Mouse (Mus musculus) hindbrain, embryonic 13.5 days (tissue): ENCODE measurements around the gene Minpp1. TPM values are rescaled to one million over a fixed set of nuclear protein-coding genes. Genes with fewer than 3 reads are reported as not detected.
"Not testable (repeated sequence)": the region's sequence is repeated elsewhere in the genome, so short reads cannot be mapped to it uniquely, and the experiment has no call there.

Experiments
- ATAC-seq: fragments of 200-750 bp; cut with Nextera tagmentation; 2 replicates; pipeline ENCODE4 v1.8.0; 2017; ENCODE audit warnings: moderate TSS enrichment; ENCODE audit not compliant: low FRiP score
- H3K27ac ChIP-seq: fragments of 300-500 bp; sonication (generic); 2 replicates; pipeline ENCODE4 v1.5.1; 2015; ENCODE audit warnings: inconsistent platforms, mild to moderate bottlenecking, moderate library complexity
- H3K27me3 ChIP-seq: fragments of 300-500 bp; sonication (generic); 2 replicates; pipeline ENCODE4 v1.6.1; 2015; ENCODE audit warnings: mild to moderate bottlenecking, inconsistent platforms
- H3K36me3 ChIP-seq: fragments of 300-500 bp; sonication (generic); 2 replicates; pipeline ENCODE4 v1.6.1; 2015; ENCODE audit warnings: mild to moderate bottlenecking, inconsistent platforms
- H3K4me1 ChIP-seq: fragments of 300-500 bp; sonication (generic); replicated peaks from 2 replicates; pipeline ENCODE4 v1.6.1; 2015; ENCODE audit warnings: inconsistent platforms
- H3K4me2 ChIP-seq: fragments of 300-500 bp; sonication (generic); 2 replicates; pipeline ENCODE4 v1.6.1; 2015; ENCODE audit warnings: inconsistent platforms, mild to moderate bottlenecking, moderate library complexity
- H3K4me3 ChIP-seq: fragments of 300-500 bp; sonication (generic); 2 replicates; pipeline ENCODE4 v1.5.1; 2015; ENCODE audit warnings: mild to moderate bottlenecking, inconsistent platforms
- H3K9ac ChIP-seq: fragments of 300-500 bp; sonication (generic); 2 replicates; pipeline ENCODE4 v1.6.1; 2015; ENCODE audit warnings: mild to moderate bottlenecking, inconsistent platforms
- H3K9me3 ChIP-seq: fragments of 300-500 bp; sonication (generic); 2 replicates; pipeline ENCODE4 v1.6.1; 2016; ENCODE audit warnings: inconsistent platforms
- WGBS: fragments of 180-500 bp; shearing (Covaris S2); methylation state at CpG from one replicate; pipeline ENCODE4 v1.1.7; 2015; 5-methylcytosine and 5-hydroxymethylcytosine counted together
- polyA plus RNA-seq: library from polyadenylated mRNA; unstranded; fragments of >200 nt; fragmentation: Nextera tagmentation; extraction: Ambion mirVana; gene quantifications from 2 replicates; pipeline ENCODE4 v1.2.1, GENCODE M21; 2015

Minpp1 gene
- polyA plus RNA-seq, 1 experiment from 2014 or later: 53.0 TPM

GRCm38 (mm10) chr19:32476016-32476711 lies 9.4 kb upstream of the Minpp1 start:
- 88% methylated on average over 12 of the region's 12 CpGs for whole genome bisulfite sequencing
- H3K27me3 ChIP-seq: no peaks in the 10 kb centered on the region
- no peaks in the 10 kb centered on the region for H3K36me3 ChIP-seq

GRCm38 (mm10) chr19:32476712-32477052 lies 8.9 kb upstream of the Minpp1 start:
- Histone ChIP-seq H3K27ac (no peak overlapping the region), H3K36me3 (no peaks in the 10 kb centered on the region), H3K27me3 (no peaks in the 10 kb centered on the region), H3K4me3 (no peak overlapping the region), H3K4me2 (no peak overlapping the region), H3K9ac (no peak overlapping the region), H3K4me1 (no peaks in the 10 kb centered on the region), H3K9me3 (peaks cover 5% of the 10 kb centered on the region; the same call in 1 of the 2 replicates)
- WGBS: 82% methylated on average over 4 of the region's 4 CpGs
- no peak for ATAC-seq

More at GRCm38 (mm10) chr19:32476016-32476711, 9.4 kb upstream of the Minpp1 start:
- Histone ChIP-seq H3K9ac (no peak overlapping the region), H3K27ac (no peak overlapping the region), H3K4me3 (no peak overlapping the region), H3K4me2 (no peak overlapping the region), H3K9me3 (peaks cover 5% of the 10 kb centered on the region; the same call in 1 of the 2 replicates), H3K4me1 (no peaks in the 10 kb centered on the region)
- ATAC-seq: no peak

DNA sequence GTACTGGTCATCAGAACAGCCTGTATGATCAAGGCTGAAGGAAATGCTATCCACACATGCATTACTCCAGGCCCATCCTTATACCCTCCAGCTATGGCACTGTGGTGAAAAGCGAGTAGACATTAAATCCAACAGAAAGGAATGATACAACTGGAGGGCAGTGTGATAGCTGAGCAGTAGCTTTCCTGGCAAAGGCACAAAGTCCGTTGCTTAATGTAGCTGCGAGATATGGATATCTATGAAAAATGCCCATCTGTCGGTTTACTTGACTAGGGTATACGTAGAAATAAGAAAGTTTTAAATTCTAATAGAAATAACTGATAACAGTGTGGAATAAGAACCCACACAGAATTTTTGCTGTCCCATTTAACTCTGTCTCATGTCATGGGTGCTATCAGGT lies 5.3 kb upstream of the Minpp1 start:
- no peak for ATAC-seq
- WGBS: 86% methylated on average over 5 of the region's 5 CpGs
- H3K4me3 ChIP-seq: no peak overlapping the region
- H3K9ac ChIP-seq: no peak overlapping the region
- no peaks in the 10 kb centered on the region for H3K9me3 ChIP-seq
- peaks cover 6% of the 10 kb centered on the region for H3K4me1 ChIP-seq
- no peak overlapping the region for H3K27ac ChIP-seq
- H3K36me3 ChIP-seq: no peaks in the 10 kb centered on the region
- no peak overlapping the region for H3K4me2 ChIP-seq
- no peaks in the 10 kb centered on the region for H3K27me3 ChIP-seq

GRCm38 (mm10) chr19:32480791-32481442 lies 4.7 kb upstream of the Minpp1 start:
- Histone ChIP-seq H3K4me2 (no peak overlapping the region), H3K36me3 (no peaks in the 10 kb centered on the region), H3K27ac (no peak overlapping the region), H3K9ac (no peak overlapping the region), H3K4me1 (peaks cover 6% of the 10 kb centered on the region), H3K4me3 (no peak overlapping the region), H3K9me3 (no peaks in the 10 kb centered on the region), H3K27me3 (no peaks in the 10 kb centered on the region)
- WGBS: 90% methylated on average over 8 of the region's 8 CpGs
- no peak for ATAC-seq

- Histone ChIP-seq H3K27me3 (no peaks in the 10 kb centered on the region), H3K36me3 (no peaks in the 10 kb centered on the region), H3K9ac (no peak overlapping the region), H3K4me2 (no peak overlapping the region), H3K4me3 (no peak overlapping the region), H3K4me1 (peaks cover 7% of the 10 kb centered on the region), H3K9me3 (no peaks in the 10 kb centered on the region), H3K27ac (no peak overlapping the region)
- 83% methylated on average over 4 of the region's 4 CpGs for WGBS
- ATAC-seq: no peak
Observed at GRCm38 (mm10) chr19:32481511-32481910, 4.1 kb upstream of the Minpp1 start.

GRCm38 (mm10) chr19:32484941-32485660 lies 468 bp upstream of the Minpp1 start:
- Histone ChIP-seq H3K9me3 (no peaks in the 10 kb centered on the region), H3K9ac (peak overlapping the region; percentile 85), H3K4me1 (peaks cover 30% of the 10 kb centered on the region), H3K4me3 (peak overlapping the region; percentile 76), H3K36me3 (no peaks in the 10 kb centered on the region), H3K27ac (peak overlapping the region; percentile 91), H3K4me2 (peak overlapping the region; percentile 75), H3K27me3 (no peaks in the 10 kb centered on the region)
- WGBS: 19% methylated on average over 13 of the region's 13 CpGs
- ATAC-seq: peak; percentile 12; the same call in 1 of the 2 replicates

DNA sequence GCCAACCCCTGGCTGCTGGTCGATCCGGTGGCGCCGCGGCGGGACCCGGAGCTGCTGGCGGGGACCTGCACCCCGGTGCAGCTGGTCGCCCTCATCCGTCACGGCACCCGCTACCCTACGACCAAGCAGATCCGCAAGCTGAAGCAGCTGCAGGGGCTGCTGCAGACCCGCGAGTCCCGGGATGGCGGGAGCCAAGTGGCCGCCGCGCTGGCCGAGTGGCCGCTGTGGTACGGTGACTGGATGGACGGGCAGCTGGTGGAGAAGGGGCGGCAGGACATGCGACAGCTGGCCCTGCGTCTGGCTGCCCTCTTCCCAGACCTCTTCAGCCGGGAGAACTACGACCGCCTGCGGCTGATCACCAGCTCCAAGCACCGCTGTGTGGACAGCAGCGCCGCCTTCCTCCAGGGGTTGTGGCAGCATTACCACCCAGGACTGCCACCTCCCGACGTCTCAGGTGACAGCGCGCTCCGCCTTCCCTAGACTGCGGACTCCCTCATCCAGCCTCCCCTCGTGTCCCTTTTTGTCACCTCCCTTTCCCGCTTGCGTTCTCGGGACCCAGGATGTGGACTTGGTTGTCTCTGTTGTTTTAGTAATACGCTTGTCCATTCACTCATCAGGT lies 646 bp downstream of the Minpp1 start:
- ATAC-seq: peak; percentile 85
- under 1% methylated on average over 40 of the region's 47 CpGs for WGBS

DNA sequence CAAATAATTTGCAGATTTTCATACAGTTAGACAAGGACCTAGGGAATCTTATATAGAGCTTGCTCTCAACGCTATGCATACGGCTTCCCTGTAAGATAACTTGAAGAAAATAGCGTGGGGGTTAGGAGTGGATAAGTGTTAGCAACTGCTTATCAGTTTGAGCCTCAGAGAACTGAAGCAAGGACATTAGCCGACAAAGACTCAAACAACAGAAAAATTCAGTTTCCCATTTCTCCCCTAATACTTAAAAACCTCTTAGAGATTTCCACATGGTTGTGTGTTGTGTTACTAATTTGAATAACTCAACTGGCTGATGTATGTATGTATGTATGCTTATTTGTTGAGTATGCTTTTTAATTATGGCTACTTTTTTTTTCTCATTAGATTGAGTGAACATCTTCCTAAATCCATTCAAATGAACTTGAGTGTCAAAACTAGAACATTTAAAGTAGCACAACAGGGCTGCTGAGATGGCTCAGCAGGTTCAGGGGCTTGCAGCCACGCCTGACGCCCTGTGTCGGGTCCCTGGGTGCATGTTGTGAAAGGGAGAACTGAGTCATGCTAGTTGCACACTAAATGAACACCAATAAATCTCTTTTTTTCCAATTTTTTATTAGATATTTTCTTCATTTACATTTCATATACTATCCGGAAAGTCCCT lies 2.2 kb downstream of the Minpp1 start:
- Histone ChIP-seq H3K27ac (no peak overlapping the region), H3K4me3 (peak overlapping the region; percentile 76), H3K9me3 (no peaks in the 10 kb centered on the region), H3K36me3 (peaks cover 10% of the 10 kb centered on the region), H3K9ac (peak overlapping the region; percentile 24; the same call in 1 of the 2 replicates), H3K27me3 (no peaks in the 10 kb centered on the region), H3K4me1 (peaks cover 30% of the 10 kb centered on the region), H3K4me2 (peak overlapping the region; percentile 75)
- no peak for ATAC-seq
- 87% methylated on average over 8 of the region's 8 CpGs for WGBS

More for the DNA sequence above, 646 bp downstream of the Minpp1 start:
- not testable (repeated sequence) for H3K9me3 ChIP-seq, H3K36me3 ChIP-seq, H3K27me3 ChIP-seq
- Histone ChIP-seq H3K27ac (peak overlapping the region; percentile 91), H3K9ac (peak overlapping the region; percentile 85), H3K4me2 (peak overlapping the region; percentile 75), H3K4me3 (peak overlapping the region; percentile 76), H3K4me1 (peaks cover 30% of the 10 kb centered on the region)

- no peak overlapping the region for H3K4me3 ChIP-seq
- H3K27ac ChIP-seq: no peak overlapping the region
- H3K36me3 ChIP-seq: peaks cover 22% of the 10 kb centered on the region
- H3K9ac ChIP-seq: no peak overlapping the region
- H3K4me2 ChIP-seq: no peak overlapping the region
- H3K4me1 ChIP-seq: peaks cover 30% of the 10 kb centered on the region
- H3K9me3 ChIP-seq: no peaks in the 10 kb centered on the region
- no peaks in the 10 kb centered on the region for H3K27me3 ChIP-seq
- ATAC-seq: no peak
- 92% methylated on average over 12 of the region's 12 CpGs for WGBS
Observed at GRCm38 (mm10) chr19:32489166-32489895, 3.8 kb downstream of the Minpp1 start.

DNA sequence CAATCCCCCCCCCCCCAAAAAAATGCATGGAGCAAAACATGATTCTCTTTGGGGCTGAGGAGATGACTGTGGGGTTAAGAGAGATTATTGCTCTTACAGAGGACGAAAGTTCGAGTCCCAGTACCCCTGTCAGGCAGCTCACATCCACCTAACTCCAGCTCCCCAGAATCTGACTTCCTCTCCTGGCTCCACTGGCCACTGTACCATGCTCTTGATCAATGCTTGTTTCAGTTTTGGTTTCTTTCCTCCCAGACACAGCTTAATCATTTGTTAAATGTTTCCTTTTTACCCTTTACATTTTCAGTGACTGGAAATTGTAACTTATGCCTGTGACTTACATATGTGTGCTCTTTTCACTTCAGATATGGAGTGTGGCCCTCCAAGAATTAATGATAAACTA lies 5.4 kb downstream of the Minpp1 start:
- Histone ChIP-seq H3K9me3 (no peaks in the 10 kb centered on the region), H3K27me3 (no peaks in the 10 kb centered on the region), H3K4me3 (no peak overlapping the region), H3K9ac (no peak overlapping the region), H3K36me3 (peaks cover 38% of the 10 kb centered on the region), H3K4me1 (peaks cover 24% of the 10 kb centered on the region), H3K4me2 (no peak overlapping the region), H3K27ac (no peak overlapping the region)
- WGBS: 97% methylated on average over 2 of the region's 2 CpGs
- ATAC-seq: no peak

GRCm38 (mm10) chr19:32492339-32492738 lies 6.8 kb downstream of the Minpp1 start:
- H3K4me2 ChIP-seq: no peak overlapping the region
- H3K4me3 ChIP-seq: no peak overlapping the region
- H3K9me3 ChIP-seq: no peaks in the 10 kb centered on the region
- peaks cover 42% of the 10 kb centered on the region for H3K36me3 ChIP-seq
- no peaks in the 10 kb centered on the region for H3K27me3 ChIP-seq
- no peak overlapping the region for H3K27ac ChIP-seq
- WGBS: 98% methylated on average over 3 of the region's 3 CpGs
- H3K4me1 ChIP-seq: peaks cover 15% of the 10 kb centered on the region
- ATAC-seq: no peak
- H3K9ac ChIP-seq: no peak overlapping the region
